ENCODE assay signal across 7 mouse cellular contexts in the genomic region with DNA sequence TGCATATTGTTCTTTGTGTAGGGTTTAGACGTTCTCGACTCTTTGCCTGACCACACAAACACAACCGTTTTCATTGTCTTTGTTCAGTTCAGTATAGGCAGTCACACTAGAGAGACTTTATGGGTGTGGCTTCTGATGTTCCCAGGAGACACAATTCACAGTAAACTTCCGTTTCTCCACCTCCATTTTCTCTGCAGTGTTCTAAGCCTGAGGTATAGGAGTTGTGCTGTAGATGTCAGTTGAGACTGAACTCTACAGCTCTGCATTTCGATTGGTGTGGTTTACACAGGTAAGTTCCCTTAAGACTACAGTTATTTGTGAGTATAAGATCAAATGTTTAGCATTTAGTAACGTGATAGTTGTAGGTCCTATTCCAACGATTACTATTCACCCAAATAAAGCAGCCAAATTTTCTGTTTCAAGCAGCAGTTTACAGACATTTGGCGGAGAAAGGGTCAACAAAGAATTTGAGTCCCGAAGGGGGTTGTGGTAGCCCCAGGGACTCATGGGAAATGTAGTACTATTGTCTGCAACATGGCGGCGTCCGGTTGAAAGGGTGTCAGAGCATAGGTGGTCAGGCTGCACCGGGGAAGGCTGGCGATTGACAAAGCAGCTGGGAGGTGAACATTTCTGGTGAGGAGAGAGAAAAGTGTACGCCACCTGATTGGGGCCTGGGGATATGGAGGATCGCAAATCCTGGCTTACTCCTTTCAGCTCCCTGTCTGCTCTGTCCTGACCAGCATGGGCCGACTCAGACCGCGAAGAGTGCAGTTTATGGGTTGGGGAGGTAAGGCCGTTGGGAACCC. TPM values are rescaled to one million over a fixed set of nuclear protein-coding genes. Genes with fewer than 3 reads are reported as not detected.
DNase-seq lines count a peak whose midpoint lies in the region; ATAC-seq lines count a peak whose summit lies in the region.

A gene (plus strand): TSS at position 179 of the 806 bp plus-strand sequence.

- H3K36me3 ChIP-seq in intestine, embryonic 16.5 days (ENCODE audit: control insufficient read depth, insufficient read depth, low read length): no peaks in the 10 kb centered on the region
- H3K36me3 ChIP-seq in midbrain, embryonic 11.5 days (ENCODE audit: control insufficient read depth, insufficient read depth, low read length): no peaks in the 10 kb centered on the region

- intact Hi-C loops in left cerebral cortex, postnatal 36 days (cut with DNase I): no loop called here

- peak; percentile 98 for ATAC-seq in intestine, embryonic 16.5 days
- peak; percentile 98 for ATAC-seq in midbrain, embryonic 11.5 days (ENCODE audit: low FRiP score)

- peak within 1 kb of the TSS; percentile 61; the same call in 1 of the 2 replicates for H3K27ac ChIP-seq in intestine, embryonic 16.5 days (ENCODE audit: low read length)
- peak within 1 kb of the TSS; percentile 23; the same call in 1 of the 2 replicates for H3K27ac ChIP-seq in midbrain, embryonic 11.5 days (ENCODE audit: low read depth, low read length)

- H3K9me3 ChIP-seq in intestine, embryonic 16.5 days (ENCODE audit: control insufficient read depth, low read length): no peaks in the 10 kb centered on the region
- no peaks in the 10 kb centered on the region for H3K9me3 ChIP-seq in midbrain, embryonic 11.5 days (ENCODE audit: control insufficient read depth, low read length)

- DNase-seq in adrenal gland, adult 2 months: peak; percentile 88
- peak; percentile 82 for DNase-seq in embryo, embryonic 9.5 days (ENCODE audit: extremely low spot score)
- peak; percentile 21 to 62 for DNase-seq in gastrocnemius, postnatal 4 days (ENCODE audit: low spot score in 2 of 2)
- peak; percentile 81 to 86 for DNase-seq in left cerebral cortex, postnatal 36 days (ENCODE audit: low spot score in 2 of 2)
- DNase-seq in midbrain, embryonic 11.5 days (ENCODE audit: low spot score, missing footprints): peak; percentile 97
- DNase-seq in skeletal muscle tissue, adult 2 months (ENCODE audit: low read depth, low spot score): peak; percentile 50

- no peaks in the 10 kb centered on the region for H3K27me3 ChIP-seq in intestine, embryonic 16.5 days (replicated peaks; ENCODE audit: control insufficient read depth, insufficient read depth, low read length)
- H3K27me3 ChIP-seq in midbrain, embryonic 11.5 days (ENCODE audit: control insufficient read depth, insufficient read depth, low read length): no peaks in the 10 kb centered on the region

- H3K4me2 ChIP-seq in intestine, embryonic 16.5 days (ENCODE audit: low read depth, low read length): peak within 1 kb of the TSS; percentile 73
- peak within 1 kb of the TSS; percentile 39 for H3K4me2 ChIP-seq in midbrain, embryonic 11.5 days

- WGBS in intestine, embryonic 16.5 days: 4% methylated on average over 20 of the region's 20 CpGs
- WGBS in midbrain, embryonic 11.5 days: 2% methylated on average over 20 of the region's 20 CpGs

- H3K4me3 ChIP-seq in intestine, embryonic 16.5 days (ENCODE audit: low read length): peak within 1 kb of the TSS; percentile 84
- peak within 1 kb of the TSS; percentile 63 for H3K4me3 ChIP-seq in midbrain, embryonic 11.5 days (ENCODE audit: low read depth, low read length)

- peaks cover 3% of the 10 kb centered on the region; the same call in 1 of the 2 replicates for H3K4me1 ChIP-seq in intestine, embryonic 16.5 days (ENCODE audit: control insufficient read depth, insufficient read depth, low read length)
- peaks cover 3% of the 10 kb centered on the region; the same call in 1 of the 2 replicates for H3K4me1 ChIP-seq in midbrain, embryonic 11.5 days (ENCODE audit: control insufficient read depth, insufficient read depth, low read length)

- H3K9ac ChIP-seq in intestine, embryonic 16.5 days (ENCODE audit: low read depth, low read length): peak within 1 kb of the TSS; percentile 82
- peak within 1 kb of the TSS; percentile 71 for H3K9ac ChIP-seq in midbrain, embryonic 11.5 days (ENCODE audit: low read length)

RNA-seq across cellular contexts. Expression of the gene that starts here (rescaled TPM):
- 10 to 100 TPM; 17.1 to 18.9 TPM for total RNA-seq in adrenal gland, adult 2 months (2021)
- 0.61 and 0.67 TPM in 2 replicates for polyA plus RNA-seq in adrenal gland, adult 2 months (2012; rRNA removed)
- 10 to 100 TPM; 18.1 to 23.4 TPM for total RNA-seq in gastrocnemius, postnatal 4 days (2021)
- polyA plus RNA-seq in intestine, embryonic 16.5 days (2015; fragmentation: Nextera tagmentation; extraction: Ambion mirVana): 16.2 and 19.6 TPM in 2 replicates
- 10 to 100 TPM; 44.1 to 44.3 TPM for total RNA-seq in left cerebral cortex, postnatal 36 days (2021)
- polyA plus RNA-seq in midbrain, embryonic 11.5 days (2014; fragmentation: Nextera tagmentation; extraction: Ambion mirVana): 36.7 and 38.8 TPM in 2 replicates

Comparison
In these comparisons a context has a peak if more than half of its experiments do, and no peak if none do; other contexts are left out.
1. Peak in every context shown above with its lines: DNase-seq, ATAC-seq, H3K4me3 ChIP-seq and H3K27ac ChIP-seq.
2. RNA of the gene that starts here (polyA plus RNA-seq): 36.7 to 38.8 TPM in midbrain, embryonic 11.5 days and 16.2 to 19.6 TPM in intestine, embryonic 16.5 days; 0.61 to 0.67 TPM in adrenal gland, adult 2 months; every median in the first group is over 10 times any median in the second.
3. DNase-seq: peak in every context shown above with its lines; median percentile 97 in midbrain, embryonic 11.5 days; 88 in adrenal gland, adult 2 months; 84 in left cerebral cortex, postnatal 36 days; 82 in embryo, embryonic 9.5 days; 50 in skeletal muscle tissue, adult 2 months; 42 in gastrocnemius, postnatal 4 days.